In genomic region chr2:156177651-156178050, GRCm38 (mm10) we compare ENCODE assay signal across 9 mouse cellular contexts. TPM values are rescaled to one million over a fixed set of nuclear protein-coding genes. Genes with fewer than 3 reads are reported as not detected.
DNase-seq lines count a peak whose midpoint lies in the region; ATAC-seq and TF ChIP-seq lines count a peak whose summit lies in the region.
"Had no signal": no experiment of that assay in that cellular context is flagged by ENCODE, and none has a peak within 500 bp of the region (broad histone marks: within the 10 kb centered on the region; RNA-seq: fewer than 3 reads in every experiment).

No protein-coding gene starts in this region.

- TF ChIP-seq POLR2A in kidney, adult 2 months (IDR thresholded peaks at IDR 0.05; ENCODE audit: low read depth, low read length), result no peak

- peak overlapping the region; percentile 42; the same call in 1 of the 2 replicates for H3K4me2 ChIP-seq in hindbrain, embryonic 16.5 days (ENCODE audit: low read length)
- peak overlapping the region; percentile 15; the same call in 1 of the 2 replicates for H3K4me2 ChIP-seq in midbrain, embryonic 16.5 days (ENCODE audit: low read length)

- peaks cover 15% of the 10 kb centered on the region for H3K36me3 ChIP-seq in kidney, adult 2 months (ENCODE audit: control insufficient read depth, insufficient read depth, low read length)
- H3K36me3 ChIP-seq in hindbrain, embryonic 16.5 days (ENCODE audit: control insufficient read depth, insufficient read depth, low read length), result peaks cover 11% of the 10 kb centered on the region
- H3K36me3 ChIP-seq in midbrain, embryonic 16.5 days (ENCODE audit: control insufficient read depth, insufficient read depth, low read length), result peaks cover 14% of the 10 kb centered on the region; the same call in 1 of the 2 replicates

- no peak for DNase-seq in kidney, adult 2 months
- no peak for DNase-seq in kidney, adult 9 months
- DNase-seq in ZHBTc4 (ENCODE audit: low read depth, low spot score), result peak; percentile 72
- no peak for DNase-seq in frontal cortex, postnatal 14 days (ENCODE audit: low spot score in 2 of 2)
- DNase-seq in thymus, postnatal 14 days, result no peak
- DNase-seq in gastrocnemius, adult 18-20 months (ENCODE audit: low spot score), result no peak
- DNase-seq: adrenal gland, adult 8-10 months had no signal

- WGBS in kidney, adult 2 months, result 7% methylated on average over 7 of the region's 7 CpGs
- 70% methylated on average over 7 of the region's 7 CpGs for WGBS in hindbrain, embryonic 16.5 days
- WGBS in midbrain, embryonic 16.5 days, result 71% methylated on average over 7 of the region's 7 CpGs

- no peak for ATAC-seq in hindbrain, embryonic 16.5 days
- no peak for ATAC-seq in midbrain, embryonic 16.5 days

- peaks cover 19% of the 10 kb centered on the region for H3K4me1 ChIP-seq in kidney, adult 2 months (ENCODE audit: control insufficient read depth, insufficient read depth, low read length)
- peaks cover 25% of the 10 kb centered on the region for H3K4me1 ChIP-seq in hindbrain, embryonic 16.5 days (ENCODE audit: control insufficient read depth, insufficient read depth, low read depth, low read length)
- peaks cover 37% of the 10 kb centered on the region for H3K4me1 ChIP-seq in midbrain, embryonic 16.5 days (ENCODE audit: control insufficient read depth, insufficient read depth, low read length)

- no peak overlapping the region for H3K9ac ChIP-seq in hindbrain, embryonic 16.5 days (ENCODE audit: low read depth, low read length)
- H3K9ac ChIP-seq in midbrain, embryonic 16.5 days (ENCODE audit: low read depth, low read length), result no peak overlapping the region

- no peaks in the 10 kb centered on the region for H3K27me3 ChIP-seq in kidney, adult 2 months (replicated peaks; ENCODE audit: control insufficient read depth, insufficient read depth, low read length)
- no peaks in the 10 kb centered on the region for H3K27me3 ChIP-seq in hindbrain, embryonic 16.5 days (replicated peaks; ENCODE audit: control insufficient read depth, insufficient read depth, low read length)
- no peaks in the 10 kb centered on the region for H3K27me3 ChIP-seq in midbrain, embryonic 16.5 days (ENCODE audit: control insufficient read depth, insufficient read depth, low read depth, low read length)

- no peak overlapping the region for H3K27ac ChIP-seq in kidney, adult 2 months (ENCODE audit: insufficient read depth, low read depth, low read length)
- H3K27ac ChIP-seq in hindbrain, embryonic 16.5 days (ENCODE audit: low read depth, low read length), result no peak overlapping the region
- no peak overlapping the region for H3K27ac ChIP-seq in midbrain, embryonic 16.5 days (ENCODE audit: low read length)

- no peak for TF ChIP-seq CTCF in kidney, adult 2 months (conservative IDR thresholded peaks at IDR 0.05; ENCODE audit: insufficient read depth, insufficient read length, low read depth, low read length)

- H3K9me3 ChIP-seq in hindbrain, embryonic 16.5 days (ENCODE audit: control insufficient read depth, low read length), result no peaks in the 10 kb centered on the region
- no peaks in the 10 kb centered on the region for H3K9me3 ChIP-seq in midbrain, embryonic 16.5 days (replicated peaks; ENCODE audit: control insufficient read depth, low read length, poor library complexity, severe bottlenecking)

- peak overlapping the region; percentile 26 for H3K4me3 ChIP-seq in kidney, adult 2 months (ENCODE audit: insufficient read depth, low read depth, low read length)
- H3K4me3 ChIP-seq in hindbrain, embryonic 16.5 days (ENCODE audit: low read length), result peak overlapping the region; percentile 23; the same call in 1 of the 2 replicates
- no peak overlapping the region for H3K4me3 ChIP-seq in midbrain, embryonic 16.5 days (ENCODE audit: low read depth, low read length)

RNA-seq across cellular contexts. Expression of gene Rbm39, which starts 2.4 kb away (rescaled TPM):
- polyA plus RNA-seq in kidney, adult 2 months (2012; rRNA removed), result 31.1 and 39.3 TPM in 2 replicates
- 369 and 377 TPM in 2 replicates for polyA plus RNA-seq in hindbrain, embryonic 16.5 days (2015; fragmentation: Nextera tagmentation; extraction: Ambion mirVana)
- polyA plus RNA-seq in midbrain, embryonic 16.5 days (2015; fragmentation: Nextera tagmentation; extraction: Ambion mirVana), result 406 and 441 TPM in 2 replicates
- total RNA-seq in gastrocnemius, adult 18-20 months (2021), result 100 to 1,000 TPM in 1 of 2 experiments, 10 to 100 TPM in 1; 89.8 to 104 TPM

RNA-seq across cellular contexts. Expression of gene Phf20, which starts 18.6 kb away (rescaled TPM):
- polyA plus RNA-seq in kidney, adult 2 months (2012; rRNA removed), result 14.6 and 16.3 TPM in 2 replicates
- polyA plus RNA-seq in hindbrain, embryonic 16.5 days (2015; fragmentation: Nextera tagmentation; extraction: Ambion mirVana), result 111 and 117 TPM in 2 replicates
- 132 and 136 TPM in 2 replicates for polyA plus RNA-seq in midbrain, embryonic 16.5 days (2015; fragmentation: Nextera tagmentation; extraction: Ambion mirVana)
- 10 to 100 TPM; 30.0 to 32.8 TPM for total RNA-seq in gastrocnemius, adult 18-20 months (2021)

RNA-seq across cellular contexts. Expression of gene Nfs1, which starts 33.7 kb away (rescaled TPM):
- polyA plus RNA-seq in kidney, adult 2 months (2012; rRNA removed), result 112 and 138 TPM in 2 replicates
- 37.7 and 39.9 TPM in 2 replicates for polyA plus RNA-seq in hindbrain, embryonic 16.5 days (2015; fragmentation: Nextera tagmentation; extraction: Ambion mirVana)
- 35.3 and 37.6 TPM in 2 replicates for polyA plus RNA-seq in midbrain, embryonic 16.5 days (2015; fragmentation: Nextera tagmentation; extraction: Ambion mirVana)
- 10 to 100 TPM; 75.7 to 77.7 TPM for total RNA-seq in gastrocnemius, adult 18-20 months (2021)

RNA-seq across cellular contexts. Expression of gene Romo1, which starts 33.8 kb away (rescaled TPM):
- polyA plus RNA-seq in kidney, adult 2 months (2012; rRNA removed), result 396 and 507 TPM in 2 replicates
- polyA plus RNA-seq in hindbrain, embryonic 16.5 days (2015; fragmentation: Nextera tagmentation; extraction: Ambion mirVana), result 393 and 432 TPM in 2 replicates
- polyA plus RNA-seq in midbrain, embryonic 16.5 days (2015; fragmentation: Nextera tagmentation; extraction: Ambion mirVana), result 381 and 383 TPM in 2 replicates
- 100 to 1,000 TPM; 246 to 250 TPM for total RNA-seq in gastrocnemius, adult 18-20 months (2021)

RNA-seq across cellular contexts. Expression of gene Gm28036, which starts 50.8 kb away (rescaled TPM):
- 1.9 and 2.6 TPM in 2 replicates for polyA plus RNA-seq in kidney, adult 2 months (2012; rRNA removed)
- polyA plus RNA-seq in hindbrain, embryonic 16.5 days (2015; fragmentation: Nextera tagmentation; extraction: Ambion mirVana), result 15.5 and 19.5 TPM in 2 replicates
- polyA plus RNA-seq in midbrain, embryonic 16.5 days (2015; fragmentation: Nextera tagmentation; extraction: Ambion mirVana), result 21.8 and 22.3 TPM in 2 replicates
- 1 to 10 TPM; 3.0 to 5.8 TPM for total RNA-seq in gastrocnemius, adult 18-20 months (2021)
